Mouse (Mus musculus) forebrain, embryonic 10.5 days (tissue): ENCODE data around the gene Sema7a. TPM values are rescaled to one million over a fixed set of nuclear protein-coding genes. Genes with fewer than 3 reads are reported as not detected.

ENCODE experiments used
- DNase-seq: peaks from one replicate; pipeline ENCODE4 v3.0.0-alpha.2; 2017; ENCODE audit warnings: low spot score; ENCODE audit errors: extremely low spot score
- H3K27ac ChIP-seq: fragments of 300-500 bp; sonication (generic); 2 replicates; pipeline ENCODE4 v1.5.1; 2016; ENCODE audit warnings: mild to moderate bottlenecking
- H3K27me3 ChIP-seq: fragments of 300-500 bp; sonication (generic); 2 replicates; pipeline ENCODE4 v1.6.1; 2016; ENCODE audit warnings: mild to moderate bottlenecking; ENCODE audit not compliant: poor library complexity, severe bottlenecking
- H3K36me3 ChIP-seq: fragments of 300-500 bp; sonication (generic); replicated peaks from 2 replicates; pipeline ENCODE4 v1.6.1; 2016; ENCODE audit warnings: mild to moderate bottlenecking, moderate library complexity
- H3K4me1 ChIP-seq: fragments of 300-500 bp; sonication (generic); 2 replicates; pipeline ENCODE4 v1.6.1; 2016
- H3K4me3 ChIP-seq: fragments of 300-500 bp; sonication (generic); 2 replicates; pipeline ENCODE4 v1.5.1; 2016; ENCODE audit warnings: mild to moderate bottlenecking, moderate library complexity
- H3K9me3 ChIP-seq: fragments of 300-500 bp; sonication (generic); 2 replicates; pipeline ENCODE4 v1.6.1; 2016; ENCODE audit warnings: mild to moderate bottlenecking, moderate library complexity
- WGBS: fragments of 180-500 bp; shearing (Covaris S2); methylation state at CpG from one replicate; pipeline ENCODE4 v1.1.7; 2016; 5-methylcytosine and 5-hydroxymethylcytosine counted together
- polyA plus RNA-seq: library from polyadenylated mRNA; unstranded; fragments of >200 nt; fragmentation: Nextera tagmentation; extraction: Ambion mirVana; gene quantifications from 2 replicates; pipeline ENCODE4 v1.2.1, GENCODE M21; 2016

Sema7a gene
- polyA plus RNA-seq, 1 experiment from 2014 or later, result 0.14 TPM

DNA sequence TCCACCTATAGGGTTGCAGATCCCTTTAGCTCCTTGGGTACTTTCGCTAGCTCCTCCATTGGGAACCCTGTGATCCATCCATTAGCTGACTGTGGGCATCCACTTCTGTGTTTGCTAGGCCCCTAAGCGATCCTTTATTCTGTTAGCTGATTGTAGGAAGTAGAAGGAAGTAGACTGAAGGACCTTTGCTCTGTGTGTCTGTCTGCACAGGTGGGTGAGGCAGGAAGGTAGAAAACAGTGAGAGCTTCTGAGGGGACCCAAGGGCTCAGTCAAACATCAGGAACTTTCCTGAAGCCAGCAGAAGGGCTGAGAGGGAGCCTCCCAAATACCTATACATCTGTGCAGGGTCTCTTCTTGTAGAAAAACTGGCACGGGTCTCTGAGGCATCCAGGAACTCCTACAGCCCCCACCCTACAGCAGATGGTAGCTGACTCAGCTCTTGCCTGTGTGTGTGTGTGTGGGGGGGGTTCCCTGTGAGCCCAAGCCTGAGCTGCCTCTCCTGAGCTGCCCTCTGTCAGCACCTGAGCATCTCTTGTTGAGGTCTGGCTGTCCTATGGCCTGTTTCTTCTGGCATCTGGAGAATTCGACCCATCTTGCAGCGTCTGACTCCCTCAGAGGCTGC lies 35.4 kb downstream of the Sema7a start:
- no peak for DNase-seq
- 91% methylated on average over 5 of the region's 5 CpGs for WGBS
- H3K27me3 ChIP-seq, result no peaks in the 10 kb centered on the region
- no peak overlapping the region for H3K27ac ChIP-seq
- no peak overlapping the region for H3K4me3 ChIP-seq
- no peaks in the 10 kb centered on the region; the same call in 1 of the 2 replicates for H3K9me3 ChIP-seq
- H3K36me3 ChIP-seq, result no peaks in the 10 kb centered on the region
- H3K4me1 ChIP-seq, result peaks cover 16% of the 10 kb centered on the region

DNA sequence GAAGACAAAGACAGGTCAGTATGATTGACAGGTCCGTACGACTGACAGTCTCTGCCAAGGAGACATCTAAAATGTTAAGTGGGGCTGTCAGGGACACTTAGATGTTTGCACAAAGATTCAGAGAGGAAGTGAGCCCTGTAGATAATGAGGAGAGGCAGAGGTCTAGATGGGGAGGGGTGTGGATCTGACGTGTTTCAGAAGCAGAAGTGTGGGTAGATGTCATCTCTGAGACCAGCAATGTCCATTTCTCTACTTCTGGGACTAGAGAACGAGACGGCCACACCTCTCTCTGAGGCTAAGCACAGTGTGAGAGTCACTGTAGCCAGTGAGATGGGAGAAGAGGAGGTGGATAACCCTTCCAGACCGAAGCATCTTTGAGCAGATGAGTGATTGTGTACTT lies 38.1 kb downstream of the Sema7a start:
- Histone ChIP-seq H3K4me3 (no peak overlapping the region), H3K27ac (no peak overlapping the region), H3K9me3 (no peaks in the 10 kb centered on the region; the same call in 1 of the 2 replicates), H3K4me1 (peaks cover 4% of the 10 kb centered on the region), H3K36me3 (no peaks in the 10 kb centered on the region), H3K27me3 (no peaks in the 10 kb centered on the region)
- WGBS, result 87% methylated on average over 6 of the region's 6 CpGs
- DNase-seq, result no peak

DNA sequence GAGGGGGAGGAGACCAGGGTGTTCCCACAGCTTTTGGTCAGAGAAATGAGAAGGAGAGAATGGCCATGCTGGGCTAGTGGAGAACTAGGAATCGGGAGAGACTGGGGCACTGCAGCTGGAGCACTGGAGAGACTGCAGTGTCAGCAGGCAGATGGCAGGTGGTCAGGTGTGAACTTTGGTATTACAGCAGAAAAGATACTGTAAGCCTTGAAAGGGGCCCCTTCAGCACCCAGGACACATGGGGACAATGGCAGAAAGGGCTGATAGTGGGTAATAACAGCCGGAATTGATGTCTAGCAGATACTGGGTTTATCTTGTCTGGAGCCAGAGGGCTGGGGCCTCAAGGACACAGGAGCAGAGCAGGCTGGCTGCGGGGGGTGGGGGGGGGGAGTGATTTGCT lies 38.9 kb downstream of the Sema7a start:
- WGBS, result 76% methylated on average over 3 of the region's 3 CpGs

DNA sequence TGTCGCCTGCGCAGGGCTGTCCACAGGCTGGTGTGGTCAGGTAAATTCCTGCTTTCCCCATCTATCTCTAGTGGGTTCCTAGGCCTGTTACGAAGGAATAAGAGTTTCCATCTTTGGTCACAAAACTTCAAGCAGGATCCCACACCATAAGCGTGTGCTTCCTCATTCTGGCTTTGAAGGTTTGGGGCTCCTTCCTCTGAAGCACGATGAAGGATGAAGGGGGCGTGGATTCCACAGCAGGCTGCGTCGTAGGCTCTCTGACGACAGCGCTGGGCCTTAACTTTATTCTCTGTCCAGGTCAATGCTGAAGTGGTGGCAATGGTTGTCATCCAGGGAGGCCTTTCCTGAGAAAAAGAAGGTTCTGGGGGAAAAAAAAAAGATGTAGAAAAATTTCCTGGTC lies 40.7 kb downstream of the Sema7a start:
- no peaks in the 10 kb centered on the region for H3K36me3 ChIP-seq
- no peak overlapping the region for H3K27ac ChIP-seq
- DNase-seq, result no peak
- no peaks in the 10 kb centered on the region for H3K27me3 ChIP-seq
- no peak overlapping the region for H3K4me3 ChIP-seq
- no peaks in the 10 kb centered on the region; the same call in 1 of the 2 replicates for H3K9me3 ChIP-seq
- 88% methylated on average over 10 of the region's 10 CpGs for WGBS
- H3K4me1 ChIP-seq, result no peaks in the 10 kb centered on the region

More for the DNA sequence above, 38.9 kb downstream of the Sema7a start:
- no peak for DNase-seq
- H3K4me3 ChIP-seq, result no peak overlapping the region
- no peaks in the 10 kb centered on the region; the same call in 1 of the 2 replicates for H3K9me3 ChIP-seq
- H3K4me1 ChIP-seq, result no peaks in the 10 kb centered on the region
- H3K27me3 ChIP-seq, result no peaks in the 10 kb centered on the region
- H3K27ac ChIP-seq, result no peak overlapping the region
- H3K36me3 ChIP-seq, result no peaks in the 10 kb centered on the region

DNA sequence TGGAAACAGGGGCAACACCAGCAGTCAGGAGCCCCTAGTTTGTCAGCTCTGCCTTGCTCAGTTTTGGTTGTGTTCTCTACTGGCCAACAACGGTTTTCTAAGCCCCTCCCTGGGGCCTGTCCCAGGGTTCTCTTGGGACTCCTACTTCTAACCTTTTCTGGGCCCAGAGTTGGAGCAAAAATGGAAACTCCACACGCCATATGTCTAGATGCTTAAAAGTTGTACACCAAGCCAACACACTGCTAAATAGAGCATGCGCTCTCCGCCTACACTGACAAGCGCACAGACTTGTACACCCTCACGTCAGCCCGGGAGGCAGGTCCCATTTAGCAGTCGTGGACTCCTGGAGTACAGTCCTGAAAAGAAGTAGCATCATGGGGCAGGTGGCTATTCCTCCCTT lies 45.4 kb downstream of the Sema7a start:
- Histone ChIP-seq H3K27ac (no peak overlapping the region), H3K4me1 (peaks cover 3% of the 10 kb centered on the region; the same call in 1 of the 2 replicates), H3K36me3 (no peaks in the 10 kb centered on the region), H3K27me3 (peaks cover 19% of the 10 kb centered on the region; the same call in 1 of the 2 replicates), H3K4me3 (no peak overlapping the region), H3K9me3 (no peaks in the 10 kb centered on the region)
- no peak for DNase-seq
- 90% methylated on average over 8 of the region's 8 CpGs for WGBS

DNA sequence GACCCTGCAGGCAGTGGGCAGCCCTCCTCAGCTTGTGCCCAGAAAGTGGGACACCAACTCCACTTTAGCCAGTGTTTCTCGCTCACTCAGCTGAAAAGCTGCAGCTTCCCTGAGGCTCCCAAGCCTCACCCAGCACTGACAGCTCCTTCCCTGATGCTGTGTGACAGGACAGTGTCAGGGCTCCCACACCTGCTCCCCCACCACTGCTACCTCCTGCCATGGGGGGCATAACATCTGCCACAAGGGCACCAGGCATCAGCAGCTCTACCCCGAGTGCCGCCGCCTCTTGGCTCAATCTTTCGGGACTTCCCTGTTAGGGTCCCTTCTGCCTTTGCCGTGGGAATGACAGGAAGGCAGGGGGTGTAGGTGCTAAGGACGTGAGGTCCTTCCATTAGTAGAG lies 46.4 kb downstream of the Sema7a start:
- no peak for DNase-seq
- Histone ChIP-seq H3K4me3 (no peak overlapping the region), H3K27ac (no peak overlapping the region), H3K9me3 (no peaks in the 10 kb centered on the region), H3K4me1 (peaks cover 3% of the 10 kb centered on the region; the same call in 1 of the 2 replicates), H3K36me3 (no peaks in the 10 kb centered on the region), H3K27me3 (peaks cover 19% of the 10 kb centered on the region; the same call in 1 of the 2 replicates)
- WGBS, result 82% methylated on average over 7 of the region's 7 CpGs

DNA sequence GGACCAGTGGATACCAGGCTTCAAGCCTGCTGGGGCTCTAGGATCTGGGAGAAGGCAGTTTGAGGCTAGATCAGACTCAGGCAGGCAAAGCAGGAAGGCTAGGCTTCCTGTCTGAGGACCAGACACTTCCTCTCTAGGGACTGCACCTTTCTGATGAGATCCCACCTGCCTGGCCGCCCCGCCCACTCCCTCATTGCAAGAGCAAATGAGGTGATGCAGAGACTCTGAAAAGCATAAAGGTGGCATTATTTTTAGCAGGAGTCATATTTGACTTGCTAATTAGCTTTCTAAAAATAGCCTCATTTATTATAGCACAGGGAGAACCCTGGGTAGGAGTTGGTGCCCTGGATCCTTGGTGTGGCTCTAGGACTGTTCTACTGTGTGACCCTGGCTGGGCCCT lies 48.2 kb downstream of the Sema7a start:
- DNase-seq, result no peak
- peaks cover 7% of the 10 kb centered on the region for H3K4me1 ChIP-seq
- H3K27ac ChIP-seq, result no peak overlapping the region
- H3K27me3 ChIP-seq, result peaks cover 19% of the 10 kb centered on the region; the same call in 1 of the 2 replicates
- no peaks in the 10 kb centered on the region for H3K36me3 ChIP-seq
- H3K4me3 ChIP-seq, result no peak overlapping the region
- H3K9me3 ChIP-seq, result no peaks in the 10 kb centered on the region
- WGBS, result 85% methylated on average over 2 of the region's 2 CpGs

DNA sequence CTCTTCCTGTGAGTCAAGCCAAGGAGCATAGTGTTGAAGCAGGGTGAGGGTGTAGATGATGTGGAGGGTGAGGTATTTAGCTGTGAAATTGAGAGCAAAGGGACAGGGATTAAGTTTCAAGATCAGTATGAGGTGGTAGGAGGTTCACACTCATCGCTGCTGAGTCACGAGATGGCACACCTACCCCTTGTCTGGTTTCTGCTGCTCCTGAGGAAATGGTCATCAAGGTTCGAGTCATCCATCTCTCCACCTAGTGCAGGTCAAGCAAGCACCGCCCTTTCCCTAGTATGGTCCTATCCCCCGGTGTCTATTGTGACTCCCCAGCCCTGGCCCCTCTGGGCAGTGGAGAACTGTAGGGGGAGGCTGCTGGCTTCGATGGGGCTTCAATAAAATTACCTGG lies 49.4 kb downstream of the Sema7a start:
- DNase-seq, result no peak
- H3K4me3 ChIP-seq, result no peak overlapping the region
- no peak overlapping the region for H3K27ac ChIP-seq
- no peaks in the 10 kb centered on the region for H3K36me3 ChIP-seq
- H3K27me3 ChIP-seq, result peaks cover 19% of the 10 kb centered on the region; the same call in 1 of the 2 replicates
- peaks cover 18% of the 10 kb centered on the region for H3K4me1 ChIP-seq
- H3K9me3 ChIP-seq, result no peaks in the 10 kb centered on the region
- WGBS, result 85% methylated on average over 6 of the region's 6 CpGs

DNA sequence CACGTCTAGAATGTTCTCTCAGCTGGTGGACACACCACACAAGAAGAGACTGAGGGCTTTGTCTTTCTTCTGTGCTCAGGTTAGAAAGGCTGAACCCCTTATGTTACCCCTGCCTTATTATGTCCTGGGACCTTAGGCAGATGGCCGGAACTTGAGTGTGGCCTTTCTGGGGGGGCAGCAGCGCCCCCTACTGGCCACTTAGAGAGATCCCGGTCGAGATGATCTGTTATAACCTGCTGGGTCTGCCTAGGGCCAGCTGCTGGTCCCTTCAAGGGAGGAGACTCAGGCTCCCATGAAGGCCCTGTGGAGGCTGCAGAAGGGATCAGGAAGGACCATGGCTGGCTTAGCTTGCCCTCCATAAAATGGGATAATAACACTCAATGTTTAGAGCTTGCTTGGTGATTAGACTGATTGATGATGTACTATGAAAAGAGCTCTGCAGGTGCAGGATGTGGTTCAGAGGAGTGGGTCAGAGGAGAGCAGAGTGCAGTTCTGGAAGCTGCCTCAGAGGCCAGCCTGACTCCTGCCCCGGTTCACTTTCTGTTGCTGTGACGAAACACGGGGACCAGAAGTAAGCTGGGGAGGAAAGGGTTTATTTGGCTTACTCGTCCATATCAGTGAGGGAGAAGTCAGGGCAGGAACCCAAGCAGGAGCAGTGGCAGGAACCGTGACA lies 50.7 kb downstream of the Sema7a start:
- Histone ChIP-seq H3K27me3 (peaks cover 21% of the 10 kb centered on the region), H3K9me3 (no peaks in the 10 kb centered on the region), H3K27ac (0 out of 2 replicates have a peak overlapping the region, but pooled peaks have one; percentile 2), H3K4me3 (no peak overlapping the region), H3K4me1 (peaks cover 22% of the 10 kb centered on the region), H3K36me3 (no peaks in the 10 kb centered on the region)
- 43% methylated on average over 10 of the region's 10 CpGs for WGBS
- peak; percentile 58 for DNase-seq

DNA sequence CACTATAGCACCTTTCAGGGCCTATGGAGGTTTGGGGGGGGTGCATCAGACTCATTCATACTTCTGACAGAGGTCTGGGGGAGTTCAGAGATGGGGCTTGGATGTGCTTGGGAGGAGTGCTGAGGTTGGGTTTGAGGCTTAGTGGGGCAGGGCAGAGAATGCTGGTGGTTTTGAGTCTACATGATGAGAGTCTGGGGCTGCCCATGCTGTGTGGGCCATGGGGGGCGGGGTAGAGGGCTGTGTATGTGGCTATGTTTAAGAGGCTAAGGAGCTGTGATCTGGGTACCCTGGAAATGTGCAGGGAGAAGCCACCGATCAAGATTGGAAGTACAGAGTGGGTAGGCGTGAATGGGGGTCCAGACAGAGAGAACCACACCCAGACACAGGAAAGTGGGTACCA lies 52.1 kb downstream of the Sema7a start:
- WGBS, result 87% methylated on average over 3 of the region's 3 CpGs
- no peak overlapping the region for H3K27ac ChIP-seq
- H3K4me3 ChIP-seq, result no peak overlapping the region
- no peaks in the 10 kb centered on the region for H3K36me3 ChIP-seq
- peaks cover 29% of the 10 kb centered on the region for H3K27me3 ChIP-seq
- H3K9me3 ChIP-seq, result no peaks in the 10 kb centered on the region
- H3K4me1 ChIP-seq, result peaks cover 22% of the 10 kb centered on the region
- DNase-seq, result no peak

DNA sequence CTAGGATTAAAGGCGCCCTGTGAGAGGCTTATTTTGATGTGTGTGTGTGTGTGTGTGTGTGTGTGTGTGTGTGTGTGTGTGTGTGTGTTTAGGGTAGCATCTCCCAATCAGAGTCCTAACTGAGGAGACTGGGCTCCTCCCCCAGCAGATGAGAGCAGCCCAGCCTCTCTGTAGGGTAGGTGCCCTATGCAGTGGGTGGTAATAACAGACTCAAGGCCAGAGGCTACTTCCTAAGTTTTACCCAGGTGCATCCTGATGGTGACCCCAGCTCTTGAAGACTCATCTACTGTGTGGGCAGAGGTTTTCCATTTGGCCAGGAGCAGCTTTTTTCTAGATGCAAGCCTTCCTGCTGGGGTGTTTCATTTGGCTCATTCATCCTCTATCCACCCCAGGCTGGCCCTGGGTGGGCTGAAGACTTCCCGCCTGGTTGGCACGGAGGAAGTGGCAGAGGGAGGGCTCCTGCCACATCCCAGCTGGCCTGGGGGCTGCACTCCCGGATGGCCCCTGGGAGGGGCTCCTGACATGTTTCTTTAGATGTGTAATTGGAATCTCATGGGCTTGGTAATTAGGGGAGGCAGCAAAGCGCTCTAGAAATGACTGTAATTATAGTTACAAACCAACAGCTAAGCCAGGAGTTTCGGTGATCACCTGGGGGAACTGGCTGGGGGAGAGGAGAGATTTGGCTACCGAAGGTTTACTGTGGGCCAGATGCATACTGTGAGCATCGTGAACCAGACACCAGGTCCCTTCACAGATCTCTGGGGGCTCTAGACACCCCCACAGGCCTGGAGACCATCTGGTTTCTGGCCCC lies 53.1 kb downstream of the Sema7a start:
- Histone ChIP-seq H3K4me1 (peaks cover 27% of the 10 kb centered on the region), H3K27ac (no peak overlapping the region; the same call in 1 of the 2 replicates), H3K27me3 (peaks cover 31% of the 10 kb centered on the region), H3K4me3 (no peak overlapping the region), H3K9me3 (no peaks in the 10 kb centered on the region), H3K36me3 (no peaks in the 10 kb centered on the region)
- WGBS, result 52% methylated on average over 8 of the region's 8 CpGs
- DNase-seq, result no peak

DNA sequence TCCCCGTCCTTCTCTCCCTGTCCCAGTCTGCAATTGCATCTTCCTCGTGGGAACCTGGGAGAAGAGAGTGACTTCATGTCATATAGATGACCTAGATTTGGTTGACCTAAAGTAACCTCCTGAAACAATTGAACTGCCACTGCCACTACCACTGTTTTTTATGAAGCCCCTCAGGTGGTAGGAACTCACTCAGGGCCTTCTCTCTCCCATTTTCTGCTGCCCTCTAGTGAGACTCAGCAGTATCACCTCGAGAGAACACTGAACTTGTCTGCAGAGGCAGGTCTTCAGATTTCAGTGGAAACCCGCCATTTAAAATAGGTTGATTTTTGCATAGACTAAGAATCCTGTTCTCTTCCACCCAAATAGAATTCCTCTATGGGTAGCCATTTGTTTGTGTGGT lies 55.4 kb downstream of the Sema7a start:
- Histone ChIP-seq H3K27ac (no peak overlapping the region), H3K27me3 (peaks cover 43% of the 10 kb centered on the region), H3K4me1 (peaks cover 29% of the 10 kb centered on the region), H3K9me3 (no peaks in the 10 kb centered on the region), H3K36me3 (no peaks in the 10 kb centered on the region), H3K4me3 (no peak overlapping the region)
- DNase-seq, result no peak
- WGBS, result 35% methylated on average over 4 of the region's 4 CpGs
